Mouse (Mus musculus) liver, postnatal 0 days (tissue): ENCODE measurements at regions not wholly inside any gene's neighbourhood (a gene's known extent, or its start where the extent isn't known, plus 50 kb on each side); places are given as distances from the start of the nearest gene placed in this dataset.

Experiments
- CTCF ChIP-seq: sonication (generic); IDR thresholded peaks from 2 replicates; pipeline ENCODE4 v1.5.1; 2016; ENCODE audit warnings: antibody characterized with exemption, low read depth
- EP300 ChIP-seq: IDR thresholded peaks from 2 replicates; pipeline ENCODE4 v1.6.1; 2016; ENCODE audit warnings: antibody characterized with exemption, low read depth, mild to moderate bottlenecking

DNA sequence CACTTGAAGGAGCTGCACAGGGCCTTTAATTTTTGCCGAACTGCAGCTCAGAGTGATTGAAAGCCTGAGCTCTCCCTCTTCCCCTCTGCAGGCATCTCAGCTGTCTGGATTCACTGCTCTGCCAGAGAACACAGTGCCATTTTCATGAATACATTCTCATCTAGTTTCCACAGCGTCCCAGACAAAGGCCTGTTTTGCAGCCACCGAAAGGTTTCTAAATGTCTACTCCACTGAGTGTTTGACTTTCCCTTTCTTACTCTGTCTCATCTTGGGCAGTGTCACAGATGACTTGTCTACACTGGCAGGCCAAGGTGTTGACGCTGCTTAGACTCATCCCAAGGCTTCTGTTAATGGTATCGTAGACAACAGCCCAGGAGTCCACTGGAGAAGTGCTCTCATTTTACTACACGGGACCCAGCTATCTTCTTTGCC lies 251.8 kb upstream of the Adcy2 start:
- TF ChIP-seq CTCF (no peak), EP300 (no peak)
